Mouse (Mus musculus): ENCODE data around the gene Cs. TPM values are rescaled to one million over a fixed set of nuclear protein-coding genes. Genes with fewer than 3 reads are reported as not detected.
A peak's percentile ranks its signal among the peaks of the same experiment; 100 is the strongest.

The Cs gene
- polyA plus RNA-seq, 1 experiment from 2014 or later: 271 TPM

GRCm38 (mm10) chr10:128303126-128304021, 34.2 kb upstream of the Cs start, which contains the start of gene Pan2:
Gene Pan2 (plus strand): TSS chr10:128303335.
- DNase-seq (ENCODE audit: low spot score): peak; percentile 99
- Histone ChIP-seq H3K4me3 (replicated peaks; ENCODE audit: low read length) (peak within 1 kb of the TSS; percentile 57), H3K4me2 (replicated peaks) (peak within 1 kb of the TSS; percentile 68), H3K4me1 (replicated peaks; ENCODE audit: control insufficient read depth, insufficient read depth, low read length) (peaks cover 18% of the 10 kb centered on the region), H3K27me3 (ENCODE audit: control insufficient read depth, insufficient read depth, low read length) (no peaks in the 10 kb centered on the region), H3K9me3 (ENCODE audit: control insufficient read depth, low read length) (no peaks in the 10 kb centered on the region), H3K36me3 (replicated peaks; ENCODE audit: control insufficient read depth, insufficient read depth) (peaks cover 3% of the 10 kb centered on the region; the same call in 1 of the 2 replicates), H3K27ac (peak within 1 kb of the TSS; percentile 98), H3K9ac (peak within 1 kb of the TSS; percentile 88)
- 2% methylated on average over 37 of the region's 37 CpGs for WGBS
- peak; percentile 99 for ATAC-seq (ENCODE audit: low FRiP score)

- Histone ChIP-seq H3K9me3 (ENCODE audit: control insufficient read depth, low read length) (no peaks in the 10 kb centered on the region), H3K9ac (no peak overlapping the region), H3K4me3 (replicated peaks; ENCODE audit: low read length) (no peak overlapping the region), H3K4me2 (replicated peaks) (no peak overlapping the region), H3K36me3 (replicated peaks; ENCODE audit: control insufficient read depth, insufficient read depth) (peaks cover 63% of the 10 kb centered on the region), H3K27me3 (ENCODE audit: control insufficient read depth, insufficient read depth, low read length) (no peaks in the 10 kb centered on the region), H3K27ac (no peak overlapping the region), H3K4me1 (replicated peaks; ENCODE audit: control insufficient read depth, insufficient read depth, low read length) (peaks cover 2% of the 10 kb centered on the region; the same call in 1 of the 2 replicates)
- ATAC-seq (ENCODE audit: low FRiP score): no peak
- DNase-seq (ENCODE audit: low spot score): no peak
- 86% methylated on average over 7 of the region's 7 CpGs for WGBS
Observed at GRCm38 (mm10) chr10:128309654-128310053, 27.9 kb upstream of the Cs start.

- Histone ChIP-seq H3K9me3 (ENCODE audit: control insufficient read depth, low read length) (no peaks in the 10 kb centered on the region), H3K9ac (no peak overlapping the region), H3K4me3 (replicated peaks; ENCODE audit: low read length) (no peak overlapping the region), H3K4me2 (replicated peaks) (no peak overlapping the region), H3K4me1 (replicated peaks; ENCODE audit: control insufficient read depth, insufficient read depth, low read length) (no peaks in the 10 kb centered on the region), H3K27me3 (ENCODE audit: control insufficient read depth, insufficient read depth, low read length) (no peaks in the 10 kb centered on the region), H3K27ac (no peak overlapping the region; the same call in 1 of the 2 replicates), H3K36me3 (replicated peaks; ENCODE audit: control insufficient read depth, insufficient read depth) (peaks cover 68% of the 10 kb centered on the region)
- WGBS: 49% methylated on average over 11 of the region's 11 CpGs
- DNase-seq (ENCODE audit: low spot score) (no peak), ATAC-seq (ENCODE audit: low FRiP score) (no peak)
Observed at GRCm38 (mm10) chr10:128310177-128310576, 27.4 kb upstream of the Cs start.

GRCm38 (mm10) chr10:128310902-128311301, 26.6 kb upstream of the Cs start:
- WGBS: 92% methylated on average over 4 of the region's 4 CpGs

GRCm38 (mm10) chr10:128315578-128315977, 22.0 kb upstream of the Cs start:
- H3K4me3 ChIP-seq (replicated peaks; ENCODE audit: low read length): no peak overlapping the region
- DNase-seq (ENCODE audit: low spot score) (no peak), ATAC-seq (ENCODE audit: low FRiP score) (no peak)
- H3K9ac ChIP-seq: no peak overlapping the region
- no peak overlapping the region for H3K27ac ChIP-seq
- H3K27me3 ChIP-seq (ENCODE audit: control insufficient read depth, insufficient read depth, low read length): no peaks in the 10 kb centered on the region
- H3K4me2 ChIP-seq (replicated peaks): no peak overlapping the region
- WGBS: 95% methylated on average over 8 of the region's 8 CpGs
- H3K4me1 ChIP-seq (replicated peaks; ENCODE audit: control insufficient read depth, insufficient read depth, low read length): no peaks in the 10 kb centered on the region
- H3K9me3 ChIP-seq (ENCODE audit: control insufficient read depth, low read length): no peaks in the 10 kb centered on the region
- peaks cover 97% of the 10 kb centered on the region for H3K36me3 ChIP-seq (replicated peaks; ENCODE audit: control insufficient read depth, insufficient read depth)

More at GRCm38 (mm10) chr10:128310902-128311301, 26.6 kb upstream of the Cs start:
- ATAC-seq (ENCODE audit: low FRiP score) (no peak), DNase-seq (ENCODE audit: low spot score) (no peak)
- Histone ChIP-seq H3K27ac (no peak overlapping the region), H3K27me3 (ENCODE audit: control insufficient read depth, insufficient read depth, low read length) (no peaks in the 10 kb centered on the region), H3K36me3 (replicated peaks; ENCODE audit: control insufficient read depth, insufficient read depth) (peaks cover 75% of the 10 kb centered on the region), H3K4me3 (replicated peaks; ENCODE audit: low read length) (no peak overlapping the region), H3K4me1 (replicated peaks; ENCODE audit: control insufficient read depth, insufficient read depth, low read length) (no peaks in the 10 kb centered on the region), H3K9me3 (ENCODE audit: control insufficient read depth, low read length) (no peaks in the 10 kb centered on the region), H3K9ac (no peak overlapping the region), H3K4me2 (replicated peaks) (no peak overlapping the region)

- peaks cover 19% of the 10 kb centered on the region for H3K4me1 ChIP-seq (replicated peaks; ENCODE audit: control insufficient read depth, insufficient read depth, low read length)
- peak overlapping the region; percentile 82 for H3K9ac ChIP-seq
- H3K9me3 ChIP-seq (ENCODE audit: control insufficient read depth, low read length): no peaks in the 10 kb centered on the region
- no peak for DNase-seq (ENCODE audit: low spot score)
- H3K27me3 ChIP-seq (ENCODE audit: control insufficient read depth, insufficient read depth, low read length): no peaks in the 10 kb centered on the region
- H3K4me3 ChIP-seq (replicated peaks; ENCODE audit: low read length): peak overlapping the region; percentile 67
- H3K4me2 ChIP-seq (replicated peaks): peak overlapping the region; percentile 74
- WGBS: 61% methylated on average over 12 of the region's 12 CpGs
- H3K27ac ChIP-seq: peak overlapping the region; percentile 93; the same call in 1 of the 2 replicates
- no peak for ATAC-seq (ENCODE audit: low FRiP score)
- peaks cover 56% of the 10 kb centered on the region for H3K36me3 ChIP-seq (replicated peaks; ENCODE audit: control insufficient read depth, insufficient read depth)
Observed at GRCm38 (mm10) chr10:128321641-128322040, 15.9 kb upstream of the Cs start.

GRCm38 (mm10) chr10:128322141-128323108, 15.1 kb upstream of the Cs start, which contains the start of gene Cnpy2:
Gene Cnpy2 (plus strand): TSS chr10:128322459.
- ATAC-seq (ENCODE audit: low FRiP score) (peak; percentile 95), DNase-seq (ENCODE audit: low spot score) (peak; percentile 91)
- no peaks in the 10 kb centered on the region for H3K27me3 ChIP-seq (ENCODE audit: control insufficient read depth, insufficient read depth, low read length)
- peaks cover 19% of the 10 kb centered on the region for H3K4me1 ChIP-seq (replicated peaks; ENCODE audit: control insufficient read depth, insufficient read depth, low read length)
- peak within 1 kb of the TSS; percentile 67 for H3K4me3 ChIP-seq (replicated peaks; ENCODE audit: low read length)
- H3K9me3 ChIP-seq (ENCODE audit: control insufficient read depth, low read length): no peaks in the 10 kb centered on the region
- peak within 1 kb of the TSS; percentile 74 for H3K4me2 ChIP-seq (replicated peaks)
- WGBS: under 1% methylated on average over 40 of the region's 40 CpGs
- peaks cover 56% of the 10 kb centered on the region for H3K36me3 ChIP-seq (replicated peaks; ENCODE audit: control insufficient read depth, insufficient read depth)
- peak within 1 kb of the TSS; percentile 93 for H3K27ac ChIP-seq
- H3K9ac ChIP-seq: peak within 1 kb of the TSS; percentile 82

- 0 out of 2 replicates have a peak overlapping the region, but pooled peaks have one; percentile 93 for H3K27ac ChIP-seq
- H3K9me3 ChIP-seq (ENCODE audit: control insufficient read depth, low read length): no peaks in the 10 kb centered on the region
- peaks cover 55% of the 10 kb centered on the region for H3K36me3 ChIP-seq (replicated peaks; ENCODE audit: control insufficient read depth, insufficient read depth)
- peaks cover 19% of the 10 kb centered on the region for H3K4me1 ChIP-seq (replicated peaks; ENCODE audit: control insufficient read depth, insufficient read depth, low read length)
- WGBS: 83% methylated on average over 8 of the region's 8 CpGs
- H3K4me3 ChIP-seq (replicated peaks; ENCODE audit: low read length): peak overlapping the region; percentile 67
- DNase-seq (ENCODE audit: low spot score) (no peak), ATAC-seq (ENCODE audit: low FRiP score) (no peak)
- H3K27me3 ChIP-seq (ENCODE audit: control insufficient read depth, insufficient read depth, low read length): no peaks in the 10 kb centered on the region
- peak overlapping the region; percentile 82 for H3K9ac ChIP-seq
- peak overlapping the region; percentile 74 for H3K4me2 ChIP-seq (replicated peaks)
Observed at GRCm38 (mm10) chr10:128323516-128323915, 14.0 kb upstream of the Cs start.
